Mouse (Mus musculus): ENCODE measurements at regions not wholly inside any gene's neighbourhood (a gene's known extent, or its start where the extent isn't known, plus 50 kb on each side); places are given as distances from the start of the nearest gene placed in this dataset.

- no peak for DNase-seq (ENCODE audit: low spot score)
These were observed 62.9 kb downstream of the Arrdc3 start for GRCm38 (mm10) chr13:80946034-80946433.

DNA sequence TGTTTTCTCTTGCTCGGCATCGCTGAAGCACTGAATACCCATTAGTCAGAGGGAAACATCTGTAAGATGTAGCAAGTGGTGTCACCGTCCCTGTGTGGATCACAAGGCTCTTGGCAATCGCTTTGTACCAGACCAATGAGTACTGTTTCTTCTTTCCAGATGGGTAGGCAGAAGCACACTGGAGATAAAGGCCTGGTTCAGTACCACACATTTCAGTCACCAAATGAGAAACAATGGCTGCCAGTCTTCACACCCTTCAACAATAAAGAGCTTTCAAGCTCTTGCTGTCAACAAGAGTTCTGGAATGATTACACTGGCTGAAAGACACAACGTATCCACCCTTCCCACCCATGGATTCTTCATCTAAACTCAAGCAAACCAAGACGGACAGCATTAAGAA is 64.5 kb downstream of the Arrdc3 start:
- no peak for DNase-seq (ENCODE audit: low spot score)

DNA sequence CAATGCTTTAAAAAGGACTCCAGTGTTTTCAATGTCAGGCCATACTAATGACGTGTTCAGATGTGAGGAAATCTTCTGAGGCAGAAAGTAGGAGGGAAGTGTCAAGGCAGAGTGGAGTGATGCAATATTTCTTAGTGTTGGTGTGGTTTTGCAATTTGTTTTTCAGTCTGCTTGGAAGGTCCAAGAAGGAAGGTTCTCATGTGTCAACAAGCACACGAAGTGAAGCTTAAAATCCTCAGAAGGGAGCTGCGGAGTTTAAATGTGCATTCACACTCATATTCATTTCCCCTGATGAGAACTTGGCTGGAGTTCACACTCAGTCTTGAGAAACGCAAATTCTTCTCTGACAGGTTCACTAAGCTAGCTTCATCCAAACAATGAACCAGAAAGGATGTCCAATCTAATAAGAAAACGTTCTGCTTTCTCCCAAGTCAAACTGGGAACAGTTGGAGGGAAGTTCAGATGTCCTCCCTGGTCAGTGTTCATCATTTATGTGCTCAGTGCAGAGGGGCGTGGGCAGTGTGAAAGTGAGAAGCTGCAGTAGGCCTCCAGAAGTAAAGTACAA is 66.0 kb downstream of the Arrdc3 start:
- peak; percentile 29 for DNase-seq (ENCODE audit: low spot score)

DNA sequence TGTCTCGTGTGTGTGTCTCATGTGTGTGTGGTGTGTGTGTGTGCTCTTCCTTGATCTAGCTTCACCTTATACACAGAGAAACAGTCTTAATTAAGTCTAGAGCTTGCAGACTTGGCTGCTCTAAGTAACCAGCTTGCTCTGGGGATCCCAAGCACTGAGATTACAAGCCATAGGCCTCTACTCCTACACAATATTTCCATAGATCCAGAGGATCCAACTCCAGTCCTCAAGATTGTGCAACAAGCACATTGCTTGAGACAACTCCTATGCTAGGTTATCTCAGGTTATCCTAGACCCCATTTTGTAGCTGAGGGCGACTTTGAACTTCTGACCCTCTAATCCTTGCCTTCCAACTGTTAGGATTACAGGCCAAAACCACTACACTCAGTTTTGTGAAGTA is 67.1 kb downstream of the Arrdc3 start:
- no peak for DNase-seq (ENCODE audit: low spot score)

- DNase-seq (ENCODE audit: low spot score) = no peak
These were observed 67.6 kb downstream of the Arrdc3 start for GRCm38 (mm10) chr13:80950803-80951202.

GRCm38 (mm10) chr13:80951327-80951726 is 68.1 kb downstream of the Arrdc3 start:
- no peak for DNase-seq (ENCODE audit: low spot score)

DNA sequence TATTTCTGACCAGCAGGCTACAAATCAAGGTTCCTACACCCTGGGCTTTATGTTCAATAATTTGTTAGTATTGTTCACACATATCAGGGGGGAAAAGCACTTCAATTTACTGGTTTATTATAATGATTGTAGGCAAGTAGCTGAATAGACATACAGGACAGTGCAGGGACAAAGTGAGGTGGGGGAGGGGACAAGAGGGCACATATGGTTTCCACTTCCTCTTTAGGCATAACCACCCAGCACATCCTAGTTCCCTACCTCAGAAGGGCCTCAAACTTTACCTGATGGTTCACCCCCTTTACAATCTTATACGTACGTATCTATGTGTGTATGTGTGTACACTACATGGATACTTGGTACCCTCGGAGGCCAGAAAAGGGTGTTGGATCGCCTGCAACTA is 69.7 kb downstream of the Arrdc3 start:
- DNase-seq (ENCODE audit: low spot score) = no peak

DNA sequence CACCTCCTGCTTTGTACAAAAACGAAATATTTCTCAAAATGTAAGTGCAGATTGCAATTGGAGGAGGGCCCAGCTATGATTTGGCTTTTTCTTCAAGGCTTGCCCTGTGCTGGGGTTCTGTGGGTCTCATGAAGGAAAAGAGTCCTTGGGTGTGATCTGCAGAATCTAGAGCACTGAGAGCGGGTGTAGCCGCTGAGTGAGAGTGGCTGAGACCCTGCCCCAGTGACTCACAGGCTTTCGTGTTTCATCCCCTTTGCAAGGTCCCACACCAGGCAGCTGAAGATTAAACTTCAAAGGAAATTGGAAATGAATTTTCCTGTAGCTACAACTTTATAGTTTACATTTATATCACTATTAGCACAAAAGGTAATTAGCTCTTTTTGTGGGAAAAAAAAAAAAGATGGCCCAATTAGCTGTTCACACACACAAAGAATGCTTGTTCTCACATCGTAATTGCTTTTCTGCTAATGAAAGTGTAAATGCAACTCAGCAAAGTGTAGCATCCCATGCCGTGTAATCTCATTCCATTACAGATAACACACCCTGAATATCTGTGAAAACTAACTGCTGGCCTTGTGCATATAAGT is 71.0 kb downstream of the Arrdc3 start:
- no peak for DNase-seq (ENCODE audit: low spot score)

DNA sequence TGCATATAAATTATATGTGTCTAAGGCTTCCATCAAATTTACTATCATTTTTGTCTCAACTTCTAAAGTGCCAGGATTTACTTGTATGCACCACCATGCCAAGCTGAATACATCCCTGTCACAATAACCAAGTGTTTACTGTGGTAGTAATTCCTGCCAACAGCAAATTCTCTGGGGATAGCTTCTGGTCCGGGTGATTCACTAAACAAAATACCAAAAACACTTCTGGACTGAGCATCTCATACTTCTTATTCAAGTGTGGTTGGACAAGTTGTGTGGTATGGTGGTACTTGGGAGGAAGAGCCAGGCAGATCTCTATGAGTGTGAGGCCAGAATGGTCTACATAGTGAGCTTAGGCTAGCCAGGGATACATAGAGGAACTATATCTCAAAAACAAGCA is 73.8 kb downstream of the Arrdc3 start:
- no peak for DNase-seq (ENCODE audit: low spot score)

DNA sequence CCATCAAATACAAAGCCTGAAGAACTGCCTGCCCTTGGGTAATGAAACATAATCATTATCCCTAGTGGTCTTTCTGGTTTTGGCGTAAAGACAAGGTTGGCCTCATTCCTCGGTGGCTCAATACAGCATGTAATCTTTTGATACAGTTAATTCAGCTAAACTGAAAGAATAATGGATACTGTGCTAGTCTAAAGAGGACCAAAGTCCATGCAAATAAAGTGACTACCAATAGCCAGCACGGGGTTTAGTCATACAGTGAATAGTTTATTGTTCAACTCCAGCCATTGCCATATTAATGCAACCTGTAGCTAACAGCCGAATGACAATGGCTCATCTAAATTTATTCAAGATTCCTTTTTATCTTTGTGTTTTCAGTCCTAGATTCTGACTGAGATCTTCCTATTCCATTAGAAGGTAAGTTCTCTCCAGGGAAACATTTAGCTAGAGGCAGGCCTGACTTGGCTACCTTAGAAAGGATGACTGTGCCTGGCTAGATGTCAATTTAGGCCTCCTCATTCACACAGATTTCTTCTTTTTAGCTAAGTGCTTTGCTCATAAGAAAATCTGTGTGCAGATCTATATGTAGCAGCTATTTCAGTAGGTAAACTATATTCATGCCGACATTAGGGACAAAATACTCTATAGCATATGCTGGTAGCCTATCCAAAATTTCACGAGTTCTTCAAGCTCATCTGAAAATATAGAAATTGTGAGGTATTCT is 74.4 kb downstream of the Arrdc3 start:
- DNase-seq (ENCODE audit: low spot score) = no peak

DNA sequence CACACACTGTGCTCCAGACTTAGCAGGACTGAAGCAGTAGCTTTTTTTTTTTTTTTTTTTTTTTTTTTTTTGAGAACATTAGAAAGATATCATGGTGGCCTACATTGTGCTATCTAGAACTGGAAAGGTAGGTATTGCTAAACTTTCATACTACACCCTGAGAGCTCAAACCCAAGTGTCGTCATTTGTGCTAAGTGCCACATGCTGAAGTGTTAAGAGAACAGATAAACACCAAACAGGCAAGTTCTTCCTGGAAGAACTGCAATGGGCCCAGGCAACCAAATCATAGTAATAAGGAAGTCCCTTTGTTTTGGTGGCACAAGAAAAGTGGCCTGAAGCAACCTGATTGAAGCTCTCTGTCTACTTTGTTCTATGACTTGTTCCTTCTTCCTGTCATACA is 76.6 kb downstream of the Arrdc3 start:
- DNase-seq (ENCODE audit: low spot score) = no peak

DNA sequence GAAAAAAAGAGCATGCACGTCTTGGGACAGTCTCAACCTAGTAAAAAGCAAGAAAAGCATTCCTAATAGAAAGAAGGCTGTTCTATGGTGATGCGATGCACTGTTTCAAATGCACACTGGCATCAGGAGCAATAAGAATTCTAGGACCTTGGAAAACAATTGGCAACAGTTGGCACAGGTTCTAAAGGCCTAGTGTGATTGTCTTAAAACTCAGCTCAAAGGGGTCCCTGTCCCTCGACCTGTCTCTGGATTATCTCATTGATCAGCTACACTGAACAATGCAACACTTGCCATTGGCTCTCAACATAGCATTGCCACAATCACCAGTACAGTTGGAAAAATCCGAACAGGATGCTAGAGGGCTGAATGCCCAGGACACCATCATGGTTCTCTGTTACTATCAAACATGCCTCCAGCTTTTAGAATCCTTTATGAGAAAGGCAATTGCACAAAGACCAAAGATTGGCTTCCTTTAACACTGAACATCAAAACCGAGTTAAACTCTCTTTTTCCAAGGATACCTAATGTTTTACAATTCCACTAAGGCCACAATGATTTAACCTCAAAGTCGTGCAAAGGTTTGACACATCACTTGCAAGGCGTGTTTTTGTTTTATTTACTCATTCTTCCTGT is 78.9 kb downstream of the Arrdc3 start:
- no peak for DNase-seq (ENCODE audit: low spot score)

DNA sequence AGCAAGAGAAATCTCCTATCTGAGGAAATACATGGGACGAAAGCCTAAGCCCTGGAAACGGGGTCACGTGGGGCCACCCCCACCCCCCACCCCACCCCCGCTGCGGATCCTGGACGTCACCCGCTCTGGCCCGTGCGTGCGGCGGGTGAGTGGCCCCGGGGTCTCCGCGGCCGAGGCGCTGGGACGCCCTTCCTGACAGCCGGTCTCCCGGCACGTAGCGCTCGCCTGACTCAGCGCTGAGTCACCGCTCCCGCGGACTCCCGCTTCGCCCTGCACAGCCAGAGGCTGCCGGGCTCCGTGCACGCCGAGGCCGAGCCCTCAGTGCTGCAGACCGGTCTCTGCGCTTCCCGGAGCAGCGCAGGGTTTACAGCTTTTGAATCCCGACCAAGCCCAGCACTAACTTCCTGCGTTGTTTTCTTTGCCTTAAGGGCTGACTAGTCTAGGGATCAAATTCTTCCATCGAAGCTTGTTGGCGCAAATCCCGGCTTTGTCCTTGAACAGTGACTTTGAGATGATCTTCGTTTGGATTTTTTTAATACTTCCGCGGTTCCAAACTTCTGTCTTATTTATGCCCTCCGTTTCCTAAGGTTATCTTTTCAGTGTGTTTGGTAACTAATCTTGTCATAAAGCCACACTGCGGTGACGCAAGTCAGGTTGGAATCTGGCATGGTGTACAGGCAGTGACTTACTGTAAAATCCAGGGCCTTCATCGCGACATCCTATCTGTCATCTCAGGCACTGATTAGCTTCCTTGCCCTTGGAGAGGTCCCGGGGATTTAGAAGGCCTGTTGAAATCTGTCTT is 79.8 kb downstream of the Arrdc3 start:
- DNase-seq (ENCODE audit: low spot score) = peak; percentile 77

DNA sequence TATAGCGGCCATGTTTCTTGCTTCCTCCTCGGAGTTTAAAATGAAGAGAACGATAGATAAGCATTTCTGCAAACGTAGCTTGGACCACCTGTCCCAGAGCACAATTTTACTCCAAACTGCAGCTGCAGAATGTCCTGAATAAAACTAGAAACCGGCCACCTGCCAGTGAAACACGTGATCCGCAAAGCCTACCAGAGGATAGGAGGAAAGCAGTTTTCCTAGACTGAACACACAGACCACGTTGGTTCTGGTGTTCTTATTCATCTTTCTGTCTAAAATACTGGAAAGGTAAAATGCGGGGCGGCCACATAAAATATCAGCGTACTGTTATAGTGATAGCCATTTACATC is 80.4 kb downstream of the Arrdc3 start:
- DNase-seq (ENCODE audit: low spot score) = no peak

DNA sequence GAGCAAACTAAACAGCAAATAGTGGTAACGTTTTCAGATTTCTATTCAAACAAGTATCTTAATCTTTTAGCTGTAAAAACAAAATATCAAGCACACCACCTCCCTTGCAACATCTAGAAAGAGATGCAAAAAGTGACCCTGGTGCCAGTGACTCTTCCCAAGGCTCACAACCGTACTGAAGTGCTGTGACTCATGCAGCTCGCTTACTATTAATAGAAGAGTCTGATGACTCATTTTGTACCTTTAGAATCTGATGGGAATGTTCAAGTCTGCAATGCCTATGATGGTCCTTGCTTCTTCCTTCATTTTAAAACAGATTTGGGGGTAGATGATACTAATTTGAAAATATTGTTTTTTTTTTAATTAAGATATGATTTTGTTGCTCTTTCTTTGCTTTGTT is 88.5 kb downstream of the Arrdc3 start:
- no peak for DNase-seq (ENCODE audit: low spot score)

- DNase-seq (ENCODE audit: low spot score) = no peak
These were observed 91.2 kb downstream of the Arrdc3 start for GRCm38 (mm10) chr13:80974424-80974823.

- no peak for DNase-seq (ENCODE audit: low spot score)
These were observed 94.1 kb downstream of the Arrdc3 start for GRCm38 (mm10) chr13:80977266-80977665.

DNA sequence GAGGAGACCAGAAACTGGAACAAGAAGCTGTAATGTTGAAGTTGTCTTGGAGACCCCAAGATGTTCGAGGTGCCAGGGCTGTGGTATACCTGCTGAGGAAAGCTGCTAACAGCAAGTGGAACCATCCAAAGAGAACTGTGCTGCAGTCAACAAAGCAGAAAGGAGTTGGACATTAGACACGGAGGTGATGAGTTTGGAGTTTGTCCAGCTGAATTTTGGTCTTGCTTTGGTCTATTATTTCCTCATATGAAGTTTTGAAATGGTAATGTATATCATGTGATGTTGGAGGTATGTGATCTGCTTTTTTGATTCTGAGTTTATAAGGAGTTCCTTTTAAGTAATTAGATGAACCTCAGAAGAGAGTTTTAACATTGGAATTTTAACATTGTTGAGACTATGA is 98.0 kb downstream of the Arrdc3 start:
- DNase-seq (ENCODE audit: low spot score) = no peak

DNA sequence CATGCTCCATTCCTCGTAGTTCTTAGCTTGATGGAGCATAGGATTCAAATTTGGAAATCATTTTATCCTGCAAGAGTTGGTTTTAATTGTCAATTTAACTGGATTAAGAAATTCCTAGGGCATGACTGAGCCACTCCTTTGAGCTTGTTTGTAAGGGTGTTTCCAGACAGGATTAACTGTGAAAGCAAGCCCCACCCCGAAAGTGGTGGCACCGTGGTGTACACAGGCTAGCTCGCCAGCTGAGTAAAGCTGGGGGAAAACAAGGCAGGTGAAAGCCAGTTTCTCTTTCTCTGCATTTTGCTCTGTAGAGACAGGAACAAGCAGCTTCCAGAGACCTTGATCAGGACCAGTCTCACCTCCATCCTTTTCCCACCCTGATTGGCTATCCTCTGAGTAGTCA is 103.5 kb downstream of the Arrdc3 start:
- no peak for DNase-seq (ENCODE audit: low spot score)

GRCm38 (mm10) chr13:80989756-80990155 is 106.6 kb downstream of the Arrdc3 start:
- peak; percentile 6 for DNase-seq (ENCODE audit: low spot score)

DNA sequence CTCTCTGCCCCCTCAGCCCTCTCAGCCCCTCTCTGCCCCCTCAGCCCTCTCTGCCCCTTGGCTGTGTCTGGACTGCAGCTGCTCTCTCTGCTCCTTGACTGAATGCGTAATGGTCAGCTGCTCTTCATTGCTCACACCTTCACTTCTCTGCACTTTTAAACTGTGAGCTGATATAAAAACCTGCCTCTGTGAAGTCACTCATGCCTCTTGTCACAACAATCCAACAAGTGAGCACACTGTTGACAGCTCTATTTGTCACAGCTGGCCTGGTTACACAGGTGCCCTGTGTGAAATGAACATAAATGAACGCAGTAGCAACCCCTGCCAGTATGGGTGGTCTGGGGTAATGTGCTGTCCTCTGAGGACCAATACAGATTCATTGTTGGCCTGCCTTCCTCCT is 109.2 kb downstream of the Arrdc3 start:
- DNase-seq (ENCODE audit: low spot score) = no peak
